Mouse (Mus musculus) urinary bladder, adult 2 months (tissue): ENCODE measurements around the gene Apopt1. TPM values are rescaled to one million over a fixed set of nuclear protein-coding genes. Genes with fewer than 3 reads are reported as not detected.

Experiments
- DNase-seq: peaks from one replicate; pipeline ENCODE4 v3.0.0; 2022; ENCODE audit warnings: low spot score
- polyA plus RNA-seq: library from polyadenylated mRNA; depleted of rRNA; stranded (reverse); fragments of >200 nt; gene quantifications from 2 replicates; pipeline ENCODE4 v1.2.3, GENCODE M21; 2012

The Apopt1 gene
- polyA plus RNA-seq, 1 experiment, result 50.6 TPM

GRCm38 (mm10) chr12:111769816-111770577 lies 56.9 kb downstream of the Apopt1 start:
- no peak for DNase-seq

- DNase-seq, result no peak
Measured at GRCm38 (mm10) chr12:111770651-111771050, 57.6 kb downstream of the Apopt1 start.

GRCm38 (mm10) chr12:111774156-111774555 lies 61.1 kb downstream of the Apopt1 start:
- DNase-seq, result no peak

GRCm38 (mm10) chr12:111774845-111775244 lies 61.8 kb downstream of the Apopt1 start:
- no peak for DNase-seq

GRCm38 (mm10) chr12:111777919-111778318 lies 64.9 kb downstream of the Apopt1 start:
- no peak for DNase-seq

- no peak for DNase-seq
Measured at GRCm38 (mm10) chr12:111779544-111779943, 66.5 kb downstream of the Apopt1 start.

GRCm38 (mm10) chr12:111785174-111785573 lies 72.1 kb downstream of the Apopt1 start:
- DNase-seq, result no peak

GRCm38 (mm10) chr12:111787015-111787414 lies 74.0 kb downstream of the Apopt1 start:
- no peak for DNase-seq

- no peak for DNase-seq
Measured at GRCm38 (mm10) chr12:111790090-111790489, 77.0 kb downstream of the Apopt1 start.

- no peak for DNase-seq
Measured at GRCm38 (mm10) chr12:111790631-111791030, 77.6 kb downstream of the Apopt1 start.

GRCm38 (mm10) chr12:111791474-111792104 lies 78.5 kb downstream of the Apopt1 start:
- DNase-seq, result no peak

- no peak for DNase-seq
Measured at GRCm38 (mm10) chr12:111794102-111794501, 81.0 kb downstream of the Apopt1 start.

GRCm38 (mm10) chr12:111794526-111795179 lies 81.6 kb downstream of the Apopt1 start:
- no peak for DNase-seq

- no peak for DNase-seq
Measured at GRCm38 (mm10) chr12:111795180-111795895, 82.3 kb downstream of the Apopt1 start.

GRCm38 (mm10) chr12:111797251-111797650 lies 84.2 kb downstream of the Apopt1 start:
- DNase-seq, result no peak

- DNase-seq, result no peak
Measured at GRCm38 (mm10) chr12:111798493-111798892, 85.4 kb downstream of the Apopt1 start.

- DNase-seq, result no peak
Measured at GRCm38 (mm10) chr12:111800459-111801183, 87.6 kb downstream of the Apopt1 start.

GRCm38 (mm10) chr12:111803538-111803937 lies 90.5 kb downstream of the Apopt1 start:
- no peak for DNase-seq
